Mouse (Mus musculus): ENCODE data around the gene Tfip11.

The Tfip11 gene

DNA sequence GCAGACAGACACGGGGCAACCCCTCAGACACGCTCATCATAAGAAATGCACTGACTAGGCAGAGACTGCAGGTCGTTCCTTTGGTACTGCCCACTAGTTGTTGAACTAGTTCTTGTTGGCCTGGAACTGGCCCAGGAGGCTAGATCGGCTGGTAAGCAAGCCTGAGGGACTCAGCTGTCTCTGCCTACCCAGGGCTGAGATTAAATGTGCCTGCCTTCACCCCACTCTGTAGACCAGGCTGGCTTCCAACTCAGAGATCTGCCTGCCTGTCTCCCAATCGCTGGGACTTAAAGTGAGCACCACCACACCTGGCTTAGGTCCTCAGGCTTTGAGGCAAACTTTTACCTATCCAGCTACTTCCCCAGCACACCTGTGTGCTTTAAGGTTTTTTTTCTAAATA is 5.8 kb upstream of the Tfip11 start:
- WGBS, result 46% methylated on average over 5 of the region's 5 CpGs

DNA sequence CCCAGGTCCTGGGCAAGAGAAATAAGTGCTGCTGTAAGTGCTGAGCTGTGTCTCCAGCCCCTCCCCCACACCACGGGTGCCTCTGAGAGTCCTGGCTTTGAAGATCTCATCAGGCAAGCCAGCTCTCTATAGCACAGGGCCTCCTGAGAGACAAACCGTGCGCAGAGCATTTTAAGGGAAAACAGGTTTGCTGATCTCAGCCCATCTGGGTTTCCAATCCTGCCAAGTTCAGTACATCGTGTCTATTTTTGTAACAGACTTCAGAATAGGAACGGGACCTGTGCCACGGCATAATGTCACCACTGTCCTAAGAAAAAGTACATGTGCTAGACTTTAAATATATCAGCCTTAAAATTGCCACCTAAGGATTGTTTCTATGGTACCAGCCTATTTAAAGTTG is 5.2 kb upstream of the Tfip11 start:
- WGBS, result 32% methylated on average over 6 of the region's 6 CpGs

DNA sequence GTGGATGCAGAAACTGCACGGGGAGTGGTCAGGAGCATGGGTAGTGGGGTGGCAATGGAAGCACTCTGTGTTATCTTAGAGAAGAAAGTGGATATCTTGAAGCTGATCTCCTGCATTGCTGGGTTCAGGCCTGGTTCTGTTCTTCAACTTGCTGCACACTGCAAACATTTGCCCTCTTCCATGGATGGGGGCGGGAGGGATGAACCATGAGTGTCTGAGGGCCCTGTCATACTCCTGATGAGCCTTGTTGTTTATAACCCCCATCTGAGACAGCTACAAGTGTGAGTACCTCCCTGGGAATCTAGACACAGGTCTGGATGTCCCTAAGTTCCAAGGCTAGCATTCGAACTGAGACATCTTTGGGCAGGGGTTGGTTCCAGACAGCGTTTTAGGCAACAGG is 4.8 kb upstream of the Tfip11 start:
- 49% methylated on average over 4 of the region's 4 CpGs for WGBS

DNA sequence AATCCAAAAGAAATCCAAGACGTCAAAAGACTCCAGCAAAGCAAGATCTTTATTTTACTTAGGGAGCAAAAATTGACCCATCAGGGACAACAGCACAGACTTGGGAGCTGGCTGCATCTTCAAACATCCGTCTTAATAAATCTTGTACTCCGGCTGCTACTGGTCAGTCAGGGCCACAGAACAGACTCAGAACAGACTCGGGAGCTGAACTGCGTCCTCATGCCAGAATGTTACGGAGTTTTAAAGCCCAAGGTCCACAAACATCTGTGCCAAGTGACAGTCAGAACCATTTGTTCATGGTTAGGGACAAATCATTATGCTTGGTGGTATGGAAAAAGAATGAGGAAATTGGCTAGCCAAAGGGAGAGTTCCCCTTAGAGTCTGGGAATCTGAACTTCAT is 2.9 kb upstream of the Tfip11 start:
- WGBS, result 86% methylated on average over 6 of the region's 6 CpGs

DNA sequence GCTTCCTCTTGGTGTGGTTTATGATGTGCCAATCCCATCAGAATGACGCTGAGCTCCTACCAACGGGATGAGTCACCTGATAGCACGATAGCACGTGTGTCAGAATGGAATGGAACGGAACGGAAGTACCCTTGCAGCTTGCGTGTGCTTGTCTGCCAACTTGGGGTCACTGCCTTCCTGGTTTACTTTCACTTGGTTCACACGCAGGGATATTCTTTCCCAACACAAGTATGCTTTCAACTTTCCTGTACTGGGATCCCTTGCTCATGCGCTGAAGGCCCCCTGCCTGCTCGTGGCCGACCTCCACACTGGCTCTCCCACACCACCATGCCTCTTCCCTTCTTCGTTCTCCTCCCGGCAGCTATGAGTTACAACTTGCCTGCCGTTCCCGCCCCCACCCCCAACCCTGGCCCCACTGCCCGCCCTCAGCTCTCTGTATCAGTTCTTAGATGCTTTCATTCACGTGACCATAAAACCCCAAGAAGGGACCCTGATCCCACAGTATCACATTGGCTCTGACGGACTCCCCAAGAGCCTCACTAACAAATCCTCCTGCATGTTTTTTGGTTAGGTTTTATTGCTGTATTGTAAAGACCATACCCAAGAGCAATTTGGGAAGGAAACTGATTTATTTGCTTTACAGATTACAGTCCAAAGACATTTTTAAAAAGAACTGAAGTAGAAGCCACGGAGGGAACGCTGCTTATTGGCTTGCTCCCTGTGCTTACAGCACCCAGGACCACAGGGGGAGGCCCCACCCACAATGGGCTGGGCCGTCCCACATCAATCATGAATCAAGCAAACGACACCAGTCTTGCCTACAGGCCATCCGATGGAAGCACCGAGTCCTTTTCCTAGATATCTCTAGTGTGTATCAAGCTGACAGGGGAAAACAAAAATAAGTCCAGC is 1.3 kb upstream of the Tfip11 start:
- 26% methylated on average over 24 of the region's 24 CpGs for WGBS

DNA sequence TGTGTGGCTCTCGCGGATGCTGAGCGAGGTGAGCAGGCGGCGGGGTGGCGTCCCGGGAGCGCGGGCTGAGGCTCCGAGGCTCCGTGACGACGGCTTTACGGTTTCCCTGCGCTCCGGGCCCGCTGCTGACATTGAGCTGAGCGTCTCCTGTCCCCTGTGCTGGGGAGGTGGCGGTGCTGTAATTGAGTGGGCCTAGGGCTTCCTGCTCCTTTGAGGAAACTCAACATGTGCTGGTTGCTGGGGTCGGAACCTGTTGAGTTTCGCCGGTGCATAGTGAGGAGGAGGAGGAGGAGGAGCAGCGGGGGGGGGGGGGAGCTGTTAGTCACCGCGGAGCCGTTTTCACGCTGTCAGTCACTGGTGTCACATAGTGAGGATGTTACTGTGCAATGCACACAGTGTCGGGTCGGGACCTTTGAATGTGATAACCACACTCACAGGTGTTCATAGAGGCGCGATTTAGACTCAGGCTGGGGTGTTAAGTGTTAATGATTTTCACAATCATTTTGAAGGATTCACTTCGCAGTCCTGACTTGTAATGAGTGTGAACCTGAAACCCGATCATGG is 370 bp downstream of the Tfip11 start:
- under 1% methylated on average over 33 of the region's 33 CpGs for WGBS

DNA sequence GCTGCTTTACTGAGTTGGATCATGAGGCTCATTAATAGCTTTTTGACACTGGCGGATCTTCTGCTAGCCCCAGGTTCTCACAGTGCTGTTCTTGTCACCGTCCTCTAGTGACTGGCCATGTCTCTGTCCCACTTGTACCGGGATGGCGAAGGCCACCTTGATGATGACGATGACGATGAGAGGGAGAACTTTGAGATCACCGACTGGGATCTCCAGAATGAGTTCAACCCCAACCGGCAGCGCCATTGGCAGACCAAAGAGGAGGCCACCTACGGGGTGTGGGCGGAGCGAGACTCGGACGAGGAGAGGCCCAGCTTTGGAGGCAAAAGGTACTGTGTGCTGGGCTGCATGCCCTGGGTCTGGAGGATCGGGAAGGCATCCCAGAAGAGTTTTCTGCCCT is 1.7 kb downstream of the Tfip11 start:
- WGBS, result 80% methylated on average over 15 of the region's 15 CpGs

DNA sequence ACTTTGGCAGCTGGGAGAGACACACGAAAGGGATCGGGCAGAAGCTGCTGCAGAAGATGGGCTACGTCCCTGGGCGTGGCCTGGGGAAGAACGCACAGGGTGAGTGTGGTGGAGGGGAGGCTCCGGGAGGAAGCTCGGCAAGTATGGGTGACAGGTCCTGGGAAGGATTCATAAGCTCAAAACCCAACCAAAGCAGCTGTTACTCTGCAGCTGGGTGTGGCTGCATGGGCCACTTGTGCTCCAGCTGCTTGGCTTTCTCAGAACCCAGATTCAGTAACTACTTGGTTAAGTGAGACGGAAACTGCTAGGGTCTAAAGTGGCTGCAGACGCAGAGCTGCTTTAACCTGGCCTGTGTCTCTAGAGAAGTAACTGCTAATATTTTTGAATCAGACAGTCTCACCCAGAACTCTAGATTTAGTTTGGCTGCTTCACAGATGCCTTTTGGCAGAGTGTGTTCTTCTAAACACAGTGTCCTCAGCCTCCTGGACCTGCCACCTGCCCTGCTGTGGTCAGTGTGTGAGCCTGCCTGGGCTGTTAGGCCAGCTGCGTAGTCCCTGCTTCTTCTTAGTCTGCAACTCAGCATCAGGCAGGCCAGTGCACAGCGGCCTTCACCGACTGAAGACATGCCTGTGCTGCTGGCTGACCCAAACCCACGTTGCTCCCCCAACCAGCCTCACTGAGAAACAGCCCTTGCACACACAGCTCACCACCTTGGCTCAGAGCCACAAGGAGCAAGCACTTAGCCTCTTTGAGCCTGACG is 3.8 kb downstream of the Tfip11 start:
- 90% methylated on average over 14 of the region's 14 CpGs for WGBS

DNA sequence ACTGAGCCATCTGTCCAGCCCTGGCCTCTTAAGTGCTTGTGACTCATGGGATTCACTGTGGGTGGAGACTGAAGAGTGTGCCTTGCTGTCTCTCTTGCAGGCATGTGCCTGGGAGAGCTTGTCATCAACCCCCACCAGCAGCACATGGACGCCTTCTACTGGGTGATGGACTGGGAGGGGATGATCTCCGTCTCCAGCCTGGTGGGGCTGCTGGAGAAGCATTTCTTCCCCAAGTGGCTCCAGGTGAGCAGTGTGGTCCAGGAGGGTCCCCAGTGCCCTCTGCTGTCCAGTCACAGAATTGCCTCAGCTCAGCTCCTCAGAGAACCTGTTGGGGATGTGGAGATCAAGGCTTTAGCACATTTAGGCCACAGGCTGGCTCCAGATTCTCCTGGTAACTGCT is 9.3 kb downstream of the Tfip11 start:
- WGBS, result 31% methylated on average over 2 of the region's 2 CpGs

DNA sequence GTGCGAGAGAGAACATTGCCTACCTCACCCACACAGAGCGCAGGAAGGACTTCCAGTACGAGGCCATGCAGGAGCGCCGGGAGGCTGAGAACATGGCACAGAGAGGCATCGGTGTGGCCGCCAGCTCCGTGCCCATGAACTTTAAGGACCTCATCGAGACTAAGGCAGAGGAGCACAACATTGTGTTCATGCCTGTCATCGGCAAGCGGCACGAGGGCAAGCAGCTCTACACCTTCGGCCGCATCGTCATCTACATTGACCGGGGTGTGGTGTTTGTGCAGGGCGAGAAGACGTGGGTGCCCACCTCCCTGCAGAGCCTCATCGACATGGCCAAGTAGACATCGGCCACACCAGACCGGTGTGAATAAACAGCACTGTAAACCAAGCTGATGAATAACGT is 10.8 kb downstream of the Tfip11 start:
- WGBS, result 90% methylated on average over 22 of the region's 22 CpGs

DNA sequence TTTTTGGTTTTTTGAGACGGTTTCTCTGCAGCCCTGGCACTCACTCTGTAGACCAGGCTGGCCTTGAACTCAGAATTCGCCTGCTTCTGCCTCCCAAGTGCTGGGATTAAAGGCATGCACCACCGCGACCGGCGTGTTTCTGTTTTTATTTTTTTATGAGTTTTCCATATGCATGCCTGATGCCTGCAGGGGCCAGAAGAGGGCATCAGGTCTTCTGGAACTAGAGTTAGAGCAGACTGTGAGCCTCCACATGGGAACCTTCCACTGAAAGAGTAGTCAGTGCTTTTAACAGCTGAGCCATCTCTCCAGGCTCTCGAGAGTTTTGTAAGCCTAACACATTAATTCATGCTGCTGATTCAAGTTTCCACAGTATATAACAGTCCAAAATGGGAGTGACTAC is 13.1 kb downstream of the Tfip11 start:
- 47% methylated on average over 7 of the region's 7 CpGs for WGBS

DNA sequence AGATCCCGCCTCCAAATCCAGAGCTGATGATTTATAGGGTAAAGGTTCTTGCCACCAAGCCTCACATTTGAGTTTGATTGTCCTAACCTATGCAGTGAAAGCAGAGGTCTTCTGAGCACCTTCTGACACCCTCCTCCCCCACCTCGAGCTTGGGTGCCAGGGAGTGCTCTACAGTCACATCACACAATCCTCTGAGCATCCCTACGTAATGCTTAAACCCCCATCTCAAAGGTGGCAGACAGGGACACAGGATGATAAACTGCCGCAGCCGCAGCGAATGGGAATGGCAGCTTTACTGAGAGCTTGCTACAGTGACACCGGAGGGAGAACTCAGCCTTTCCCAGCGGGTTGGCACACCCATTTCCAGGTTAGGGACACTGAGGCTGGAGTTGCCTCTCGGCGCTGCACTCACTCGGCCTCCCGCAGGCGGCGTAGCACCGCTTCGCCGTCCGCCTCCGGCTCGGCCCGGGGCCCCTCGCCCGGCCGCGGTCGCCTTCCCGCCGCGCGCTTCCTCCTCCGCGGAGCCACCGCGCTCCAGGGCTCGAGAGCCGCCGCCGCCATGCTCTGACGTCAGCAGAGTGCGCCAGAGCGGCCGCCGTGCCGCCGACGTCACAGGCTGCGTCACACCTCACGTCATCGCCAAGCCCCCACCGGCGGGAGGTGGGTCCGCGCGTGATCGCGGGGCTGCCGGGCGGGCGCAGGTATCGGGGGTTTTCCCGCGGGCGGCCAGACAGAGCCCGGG is 16.5 kb downstream of the Tfip11 start, which contains the start of the genes Srrd and Hps4:
Srrd (minus strand) TSS at position 578 of the 742 bp plus-strand sequence.
Hps4 (plus strand) TSS at position 621 of the 742 bp plus-strand sequence.
- 2% methylated on average over 64 of the region's 64 CpGs for WGBS

DNA sequence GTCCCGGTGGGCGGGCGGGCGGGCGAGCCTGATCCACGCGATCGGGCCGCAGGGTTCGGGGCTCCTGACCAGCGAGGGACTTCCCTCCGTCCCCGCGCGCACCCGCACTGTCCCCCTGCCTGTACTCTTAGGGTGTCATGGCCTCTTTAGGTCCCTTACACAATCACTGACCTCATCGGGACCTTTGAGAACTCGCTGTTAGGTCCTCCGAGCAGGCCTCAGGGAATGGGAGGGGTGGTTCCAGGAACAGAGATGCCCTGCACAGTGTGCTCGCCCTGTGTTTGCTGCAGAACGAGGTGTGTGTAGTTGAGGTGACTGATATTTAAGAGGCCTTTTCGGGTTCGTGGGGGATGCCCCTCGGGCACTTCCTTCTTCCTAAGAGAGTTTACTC is 17.0 kb downstream of the Tfip11 start:
- WGBS, result under 1% methylated on average over 23 of the region's 24 CpGs

DNA sequence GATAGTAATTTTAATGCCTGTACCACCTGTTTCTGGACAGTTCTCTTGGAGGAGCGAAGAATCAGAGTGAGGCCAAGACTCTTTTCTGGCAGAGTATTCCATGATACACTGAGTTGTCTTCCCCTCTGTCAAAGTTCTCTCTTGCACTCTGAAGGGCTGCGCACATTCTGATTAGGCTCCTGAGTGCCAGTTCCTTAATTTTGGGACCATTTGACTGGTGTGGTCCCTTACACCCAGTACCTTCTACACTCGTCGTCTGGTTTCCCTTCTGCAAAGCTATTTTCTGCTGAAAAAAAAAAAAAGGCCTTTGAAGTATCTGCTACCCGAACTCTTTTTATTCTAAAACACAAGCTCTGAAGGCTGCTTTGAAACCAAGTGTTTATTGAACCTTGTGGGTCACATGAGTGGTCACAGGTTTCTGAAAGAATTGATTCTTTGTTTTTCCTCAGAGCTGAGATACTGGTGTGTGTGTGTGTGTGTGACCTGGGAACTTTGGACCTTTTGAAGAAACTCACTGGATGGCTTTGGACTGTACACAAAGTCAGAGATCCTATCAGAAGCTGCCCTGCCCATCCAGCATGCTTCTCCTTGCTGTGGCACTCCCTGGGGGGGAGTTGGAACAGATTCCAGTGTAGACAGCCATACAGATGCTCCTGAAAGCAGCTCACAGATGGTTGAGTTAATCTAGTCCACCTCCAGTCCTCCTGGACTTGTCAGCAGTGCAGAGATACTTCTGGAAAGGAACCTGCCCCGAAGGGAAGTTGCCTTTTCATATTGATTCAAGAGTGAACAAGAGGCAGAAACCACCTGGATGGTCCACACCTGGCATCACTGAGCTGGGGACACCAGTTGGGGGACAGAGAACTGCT is 18.2 kb downstream of the Tfip11 start:
- WGBS, result 40% methylated on average over 6 of the region's 6 CpGs

DNA sequence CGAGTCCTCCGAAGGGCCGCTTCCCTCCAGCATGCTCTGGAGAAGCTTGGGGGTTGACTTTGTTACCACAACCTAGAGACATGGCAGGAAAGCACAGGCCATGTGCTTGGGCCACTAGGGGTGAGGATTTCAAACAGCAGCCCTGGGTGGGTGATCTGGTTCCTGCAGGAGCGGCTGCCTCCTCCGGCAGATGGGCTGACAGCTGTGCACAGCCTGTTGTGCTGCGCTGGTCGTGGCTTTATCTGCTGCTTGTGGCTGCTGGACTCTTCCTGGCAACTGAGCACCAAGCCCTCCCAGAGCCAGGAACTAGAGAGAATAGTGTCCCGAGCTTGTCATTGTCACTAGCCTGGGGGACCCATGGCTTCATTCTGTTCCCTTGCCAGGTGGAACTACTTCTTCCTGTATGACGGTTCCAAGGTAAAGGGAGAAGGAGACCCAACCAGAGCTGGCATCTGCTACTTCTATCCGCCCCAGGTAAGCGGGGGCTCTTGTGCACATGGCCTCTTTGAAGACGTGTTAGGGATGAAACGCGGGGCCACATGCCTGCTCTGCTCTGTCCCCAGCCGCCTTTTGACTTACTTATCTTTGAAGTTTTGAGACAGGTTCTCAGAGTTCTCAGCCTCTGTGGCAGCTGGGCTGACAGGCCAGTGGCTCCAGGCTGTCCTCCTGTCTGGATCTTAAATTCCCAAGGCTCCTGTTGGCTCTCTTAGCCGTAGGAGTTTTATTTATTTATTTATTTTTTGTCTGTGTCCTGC is 20.2 kb downstream of the Tfip11 start:
- WGBS, result 77% methylated on average over 16 of the region's 16 CpGs

DNA sequence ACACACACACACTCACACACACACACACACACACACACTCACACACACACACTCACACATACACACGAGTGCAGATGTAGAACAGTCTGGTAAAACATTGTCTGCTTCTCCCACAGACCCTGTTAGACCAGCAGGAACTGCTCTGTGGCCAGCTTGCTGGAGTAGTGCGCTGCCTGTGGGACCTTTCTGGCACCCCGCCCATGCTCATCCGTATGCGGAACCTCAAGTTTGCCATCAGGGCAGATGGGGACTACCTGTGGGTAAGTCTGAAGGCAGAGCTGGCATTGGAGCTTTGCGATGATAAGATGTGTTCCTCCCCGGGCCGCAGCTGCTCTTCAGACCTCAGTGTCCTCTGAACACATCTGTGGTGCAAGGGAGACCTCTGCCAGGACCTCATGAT is 23.0 kb downstream of the Tfip11 start:
- WGBS, result 81% methylated on average over 8 of the region's 8 CpGs

DNA sequence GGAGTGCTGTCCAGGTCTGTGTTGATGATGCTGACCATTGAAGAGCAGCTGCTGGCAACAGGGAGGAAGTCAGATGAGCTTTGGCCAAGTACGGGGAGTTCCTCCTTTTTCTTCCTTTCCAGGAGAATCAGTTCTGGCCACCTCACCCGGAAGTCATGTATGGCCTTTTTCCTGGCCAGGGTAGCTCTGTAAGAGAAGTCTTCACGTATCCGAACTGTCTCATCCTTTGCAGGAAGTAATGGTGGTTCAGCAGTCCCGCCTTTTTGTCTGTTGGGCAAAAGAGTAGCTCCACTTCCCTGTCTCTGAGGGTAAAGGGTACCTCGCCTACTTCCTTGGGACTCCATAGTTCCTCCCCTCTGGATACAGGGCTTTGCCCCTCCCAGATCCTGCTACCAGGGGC is 29.3 kb downstream of the Tfip11 start:
- WGBS, result 88% methylated on average over 6 of the region's 6 CpGs

DNA sequence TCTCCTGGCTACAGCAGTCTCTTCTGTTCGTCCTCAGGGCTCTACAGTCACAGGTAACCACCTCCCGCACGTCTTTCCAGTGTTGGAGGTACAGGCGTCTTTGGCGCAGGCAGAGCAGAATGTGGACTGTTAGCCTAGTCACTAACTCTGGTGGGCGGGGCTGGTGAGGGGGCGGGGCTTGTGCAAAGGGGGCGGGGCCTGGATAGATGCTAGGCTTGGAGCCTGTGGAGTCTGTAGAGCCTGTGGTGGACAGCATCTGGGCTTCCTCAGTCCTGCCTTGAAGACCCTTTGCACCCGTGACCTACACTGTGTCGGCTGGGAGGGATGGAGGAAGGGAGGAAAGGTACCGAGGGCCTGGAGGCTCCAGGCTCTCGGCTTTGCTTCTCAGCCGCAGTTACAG is 29.8 kb downstream of the Tfip11 start, which contains the start of gene Gm6583:
Gm6583 (minus strand) TSS at position 124 of the 400 bp plus-strand sequence.
- WGBS, result 65% methylated on average over 13 of the region's 13 CpGs

DNA sequence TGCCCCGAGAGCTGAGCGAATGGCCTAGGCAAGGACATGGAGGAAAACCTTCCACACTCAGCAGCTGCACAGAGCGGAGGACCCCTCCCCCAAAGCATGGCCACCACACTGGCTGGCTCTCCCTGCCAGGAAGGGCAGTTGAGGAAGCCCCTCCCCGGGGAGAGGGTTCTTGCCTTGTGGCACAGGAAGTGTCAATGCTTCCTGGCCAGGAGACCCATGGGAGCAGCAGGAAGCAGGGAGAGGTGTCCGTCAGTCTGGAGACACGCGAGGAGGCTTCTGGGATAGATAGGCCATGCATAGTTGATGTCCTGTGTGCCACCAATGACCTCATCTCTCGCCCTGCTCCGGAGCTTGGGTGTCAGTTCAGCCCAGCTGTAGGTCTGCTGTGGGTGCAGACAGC is 30.2 kb downstream of the Tfip11 start:
- 84% methylated on average over 9 of the region's 9 CpGs for WGBS

DNA sequence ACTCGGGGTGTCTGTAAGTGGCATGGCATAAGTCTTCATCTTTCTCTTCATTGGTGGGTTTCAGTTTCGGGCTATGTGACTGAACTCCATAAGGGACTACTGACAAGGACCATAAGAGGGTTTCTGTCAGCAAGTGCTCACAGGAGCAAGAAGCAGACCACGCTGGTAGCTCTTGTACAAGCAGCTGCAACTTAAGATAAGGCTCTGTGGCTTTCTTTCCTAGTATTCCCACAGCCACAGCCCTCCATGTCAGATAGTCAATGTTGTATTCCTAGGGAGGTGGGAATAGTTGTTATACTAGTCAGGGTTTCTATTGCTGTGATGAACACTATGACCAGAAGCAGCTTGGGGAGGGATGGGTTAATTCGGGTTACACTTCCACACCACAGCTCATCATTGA is 33.4 kb downstream of the Tfip11 start:
- WGBS, result 88% methylated on average over 4 of the region's 4 CpGs

Data from cerebral cortex, adult 2 months (tissue).